Comparison of ENCODE assay signal across 8 mouse cellular contexts in the genomic region with DNA sequence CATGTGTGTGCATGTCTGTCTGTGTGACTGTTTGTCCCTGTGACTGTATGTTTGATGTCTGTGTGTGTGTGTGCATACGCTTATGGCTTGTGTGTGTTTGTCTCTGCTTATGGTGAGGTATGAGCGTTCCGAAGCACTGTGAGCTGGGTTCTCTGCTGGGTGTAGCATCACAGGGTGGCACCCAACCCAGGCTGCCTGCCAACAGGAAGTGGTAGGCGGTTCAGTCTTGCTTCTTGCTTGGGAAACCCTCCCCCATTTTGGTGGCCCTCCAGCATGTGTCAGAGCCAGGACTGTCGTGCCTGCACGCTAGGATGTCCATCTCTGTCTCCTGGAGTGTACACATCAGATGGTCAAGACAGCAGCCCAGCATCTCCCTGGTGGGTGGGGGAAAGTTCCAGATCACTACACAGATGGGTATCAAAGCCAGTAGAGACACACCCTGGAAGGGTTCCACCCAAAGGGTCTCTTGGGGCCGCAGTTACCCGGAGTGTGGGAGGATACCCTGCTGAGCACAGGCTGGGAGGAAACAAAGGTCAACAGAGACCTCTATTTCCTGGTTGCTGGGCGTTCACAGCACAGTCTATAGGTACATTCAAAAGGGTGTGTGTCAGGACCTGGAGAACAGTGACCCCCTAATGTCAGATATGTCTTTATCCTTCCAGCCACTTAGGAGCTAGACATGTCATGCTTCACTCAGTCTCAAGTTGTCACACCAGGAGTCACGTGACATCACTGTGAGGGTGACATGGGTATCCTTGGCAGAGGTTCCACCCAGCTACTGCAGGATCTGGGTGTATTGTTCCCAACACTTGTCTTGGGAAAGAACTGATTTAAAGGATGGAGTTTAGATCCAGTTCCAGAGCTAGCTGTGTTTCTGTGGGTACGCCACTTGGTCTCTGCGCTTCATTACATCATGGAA. TPM values are rescaled to one million over a fixed set of nuclear protein-coding genes. Genes with fewer than 3 reads are reported as not detected.
DNase-seq lines count a peak whose midpoint lies in the region; ATAC-seq and TF ChIP-seq lines count a peak whose summit lies in the region.

No protein-coding gene starts in this region.

- TF ChIP-seq POLR2A in cerebellum, adult 2 months (IDR thresholded peaks at IDR 0.05; ENCODE audit: borderline replicate concordance, insufficient read depth, low read length), result no peak
- no peak for TF ChIP-seq POLR2A in thymus, adult 2 months (IDR thresholded peaks at IDR 0.05; ENCODE audit: control insufficient read depth, extremely low read depth, insufficient read depth, low read length, poor library complexity)

- H3K36me3 ChIP-seq in heart, embryonic 11.5 days (ENCODE audit: control insufficient read depth, insufficient read depth, low read length), result no peaks in the 10 kb centered on the region; the same call in none of the 2 replicates
- no peaks in the 10 kb centered on the region for H3K36me3 ChIP-seq in thymus, adult 2 months (ENCODE audit: control insufficient read depth, insufficient read depth, low read length)

- 28% methylated on average over 12 of the region's 12 CpGs for WGBS in cerebellum, adult 2 months
- 72% methylated on average over 12 of the region's 12 CpGs for WGBS in heart, embryonic 11.5 days (ENCODE audit: insufficient replicate concordance)
- WGBS in thymus, adult 2 months, result 27% methylated on average over 12 of the region's 12 CpGs

- H3K4me2 ChIP-seq in heart, embryonic 11.5 days, result no peak overlapping the region

- H3K27me3 ChIP-seq in cerebellum, adult 2 months (ENCODE audit: control insufficient read depth, insufficient read depth, low read length), result no peaks in the 10 kb centered on the region
- H3K27me3 ChIP-seq in heart, embryonic 11.5 days (ENCODE audit: control insufficient read depth, insufficient read depth, low read length), result no peaks in the 10 kb centered on the region
- no peaks in the 10 kb centered on the region for H3K27me3 ChIP-seq in thymus, adult 2 months (ENCODE audit: control insufficient read depth, insufficient read depth, low read length)

- H3K4me3 ChIP-seq in cerebellum, adult 2 months (replicated peaks; ENCODE audit: insufficient read depth, low read depth, low read length), result no peak overlapping the region
- H3K4me3 ChIP-seq in heart, embryonic 11.5 days (ENCODE audit: low read depth, low read length), result no peak overlapping the region
- H3K4me3 ChIP-seq in thymus, adult 2 months (ENCODE audit: control insufficient read depth, insufficient read depth, low read length), result no peak overlapping the region

- TF ChIP-seq CTCF in cerebellum, adult 2 months (IDR thresholded peaks at IDR 0.05; ENCODE audit: borderline replicate concordance, insufficient read depth, low read depth, low read length), result no peak
- TF ChIP-seq CTCF in thymus, adult 2 months (IDR thresholded peaks at IDR 0.05; ENCODE audit: borderline replicate concordance, control insufficient read depth, extremely low read depth, insufficient read depth, low read length, poor library complexity), result no peak

- H3K27ac ChIP-seq in cerebellum, adult 2 months (ENCODE audit: insufficient read depth, low read length), result 0 out of 2 replicates have a peak overlapping the region, but pooled peaks have one; percentile 26
- H3K27ac ChIP-seq in heart, embryonic 11.5 days (ENCODE audit: low read depth, low read length), result peak overlapping the region; percentile 22; the same call in 1 of the 2 replicates
- peak overlapping the region; percentile 84 for H3K27ac ChIP-seq in thymus, adult 2 months (ENCODE audit: control insufficient read depth, insufficient read depth, low read length)

- no peak overlapping the region for H3K9ac ChIP-seq in heart, embryonic 11.5 days (ENCODE audit: low read depth, low read length)

- peak; percentile 73 for DNase-seq in adrenal gland, adult 2 months
- DNase-seq in adrenal gland, adult 8-10 months, result no peak
- peak; percentile 67 for DNase-seq in 3134 (ENCODE audit: extremely low read depth, insufficient read length, low spot score)
- DNase-seq in cerebellum, adult 2 months, result peak; percentile 54 to 58
- DNase-seq in layer of hippocampus, adult 9-10 months (ENCODE audit: low spot score), result peak; percentile 80
- peak; percentile 56 to 68 for DNase-seq in monocyte, adult 2 months (ENCODE audit: low read depth in 1 of 2, low spot score in 2 of 2)
- peak; percentile 85 for DNase-seq in thymus, adult 2 months

- no peaks in the 10 kb centered on the region for H3K9me3 ChIP-seq in heart, embryonic 11.5 days (replicated peaks; ENCODE audit: control insufficient read depth, low read length)

- H3K4me1 ChIP-seq in cerebellum, adult 2 months (ENCODE audit: control insufficient read depth, insufficient read depth, low read length), result peaks cover 72% of the 10 kb centered on the region
- H3K4me1 ChIP-seq in heart, embryonic 11.5 days (ENCODE audit: control insufficient read depth, insufficient read depth, low read length), result peaks cover 17% of the 10 kb centered on the region
- peaks cover 56% of the 10 kb centered on the region for H3K4me1 ChIP-seq in thymus, adult 2 months (replicated peaks; ENCODE audit: control insufficient read depth, insufficient read depth, low read length)

- ATAC-seq in heart, embryonic 11.5 days (replicated peaks; ENCODE audit: insufficient number of reproducible peaks, low FRiP score, low TSS enrichment), result no peak

RNA-seq across cellular contexts. Expression of a gene that starts 13.1 kb away (rescaled TPM):
- 10 to 100 TPM; 32.4 to 91.1 TPM for total RNA-seq in adrenal gland, adult 2 months (2021)
- 112 and 178 TPM in 2 replicates for polyA plus RNA-seq in adrenal gland, adult 2 months (2012; rRNA removed)
- total RNA-seq in adrenal gland, adult 8-10 months (2022), result 100 to 1,000 TPM in 2 of 4 experiments, 10 to 100 TPM in 2; 32.4 to 142 (median 75.6) TPM
- polyA plus RNA-seq in cerebellum, adult 2 months (2012; rRNA removed), result 227 and 282 TPM in 2 replicates
- 16.7 and 17.6 TPM in 2 replicates for polyA plus RNA-seq in heart, embryonic 11.5 days (2014; fragmentation: Nextera tagmentation; extraction: Ambion mirVana)
- polyA plus RNA-seq in thymus, adult 2 months (2012; rRNA removed), result 78.1 and 82.0 TPM in 2 replicates

Comparison
In these comparisons a context has a peak if more than half of its experiments do, and no peak if none do; other contexts are left out.
1. H3K27ac ChIP-seq: peak in every context shown above with its lines; median percentile 84 in thymus, adult 2 months; 26 in cerebellum, adult 2 months; 22 in heart, embryonic 11.5 days.